Mouse (Mus musculus) midbrain, embryonic 12.5 days (tissue): Measurements from ENCODE around the gene Timp1. TPM values are rescaled to one million over a fixed set of nuclear protein-coding genes. Genes with fewer than 3 reads are reported as not detected.

Experiments
- ATAC-seq: fragments of 200-750 bp; cut with Nextera tagmentation; 2 replicates; pipeline ENCODE4 v1.8.0; 2017; ENCODE audit warnings: low read depth, moderate TSS enrichment, moderate library complexity; ENCODE audit not compliant: low FRiP score
- H3K27ac ChIP-seq: fragments of 300-500 bp; sonication (generic); replicated peaks from 2 replicates; pipeline ENCODE4 v1.5.1; 2016; ENCODE audit warnings: mild to moderate bottlenecking
- H3K27me3 ChIP-seq: fragments of 300-500 bp; sonication (generic); 2 replicates; pipeline ENCODE4 v1.6.1; 2016; ENCODE audit warnings: mild to moderate bottlenecking
- H3K36me3 ChIP-seq: fragments of 300-500 bp; sonication (generic); 2 replicates; pipeline ENCODE4 v1.6.1; 2016
- H3K4me1 ChIP-seq: fragments of 300-500 bp; sonication (generic); 2 replicates; pipeline ENCODE4 v1.6.1; 2016
- H3K4me2 ChIP-seq: fragments of 300-500 bp; sonication (generic); replicated peaks from 2 replicates; pipeline ENCODE4 v1.6.1; 2016; ENCODE audit warnings: mild to moderate bottlenecking, moderate library complexity
- H3K4me3 ChIP-seq: fragments of 300-500 bp; sonication (generic); 2 replicates; pipeline ENCODE4 v1.5.1; 2016; ENCODE audit warnings: mild to moderate bottlenecking
- H3K9ac ChIP-seq: fragments of 300-500 bp; sonication (generic); replicated peaks from 2 replicates; pipeline ENCODE4 v1.6.1; 2016; ENCODE audit warnings: mild to moderate bottlenecking, moderate library complexity
- H3K9me3 ChIP-seq: fragments of 300-500 bp; sonication (generic); 2 replicates; pipeline ENCODE4 v1.6.1; 2016; ENCODE audit warnings: mild to moderate bottlenecking
- WGBS: fragments of 180-500 bp; shearing (Covaris S2); methylation state at CpG from one replicate; pipeline ENCODE4 v1.1.7; 2016; 5-methylcytosine and 5-hydroxymethylcytosine counted together
- polyA plus RNA-seq: library from polyadenylated mRNA; unstranded; fragments of >200 nt; fragmentation: Nextera tagmentation; extraction: Ambion mirVana; gene quantifications from 2 replicates; pipeline ENCODE4 v1.2.1, GENCODE M21; 2016

Gene Timp1
- polyA plus RNA-seq, 1 experiment from 2014 or later: 7.9 TPM

DNA sequence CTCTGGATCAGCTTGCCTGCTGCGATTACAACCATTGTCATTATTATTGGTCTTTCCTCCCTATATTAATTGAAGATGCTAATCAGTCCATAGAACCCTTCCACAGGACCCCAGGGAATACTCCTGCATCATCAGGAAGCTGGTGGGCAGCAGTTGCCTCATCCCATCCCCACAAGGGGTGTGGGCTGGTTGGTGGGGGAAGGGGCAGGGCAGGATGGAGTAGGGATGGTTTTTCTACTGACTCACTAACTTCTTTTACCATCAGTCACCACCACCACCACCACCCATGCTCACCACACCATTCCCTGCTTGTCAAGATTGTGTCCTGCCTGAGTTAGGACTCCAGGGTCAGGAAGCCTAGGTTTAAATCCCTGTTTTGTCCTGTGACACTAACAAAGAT lies 763 bp upstream of the Timp1 start:
- Histone ChIP-seq H3K4me2 (no peak overlapping the region), H3K27ac (no peak overlapping the region), H3K4me1 (no peaks in the 10 kb centered on the region), H3K9me3 (no peaks in the 10 kb centered on the region), H3K27me3 (no peaks in the 10 kb centered on the region), H3K9ac (no peak overlapping the region), H3K36me3 (no peaks in the 10 kb centered on the region), H3K4me3 (no peak overlapping the region)
- ATAC-seq: no peak
- 74% methylated on average over 1 of the region's 1 CpGs for WGBS

DNA sequence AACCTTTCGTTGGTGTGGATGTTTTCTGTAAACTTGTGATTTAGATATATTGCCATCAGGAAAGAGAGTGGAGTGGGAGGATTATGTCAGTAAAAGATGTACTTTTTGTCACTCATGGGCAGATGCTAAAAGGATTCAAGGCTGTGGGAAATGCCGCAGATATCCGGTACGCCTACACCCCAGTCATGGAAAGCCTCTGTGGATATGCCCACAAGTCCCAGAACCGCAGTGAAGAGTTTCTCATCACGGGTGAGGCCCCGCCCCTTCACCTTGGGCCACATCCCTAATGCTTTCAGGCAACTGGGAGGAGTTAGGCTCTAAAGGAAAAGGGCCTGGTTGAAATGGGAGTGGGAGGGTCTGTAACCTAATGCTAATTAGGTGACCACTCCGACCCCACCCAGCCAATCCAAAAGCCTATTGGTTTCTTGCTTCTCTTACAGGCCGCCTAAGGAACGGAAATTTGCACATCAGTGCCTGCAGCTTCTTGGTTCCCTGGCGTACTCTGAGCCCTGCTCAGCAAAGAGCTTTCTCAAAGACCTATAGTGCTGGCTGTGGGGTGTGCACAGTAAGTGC lies 3.0 kb downstream of the Timp1 start:
- no peak for ATAC-seq
- H3K27me3 ChIP-seq: no peaks in the 10 kb centered on the region
- no peaks in the 10 kb centered on the region for H3K9me3 ChIP-seq
- H3K4me1 ChIP-seq: no peaks in the 10 kb centered on the region
- no peak overlapping the region for H3K4me2 ChIP-seq
- H3K36me3 ChIP-seq: no peaks in the 10 kb centered on the region
- WGBS: 37% methylated on average over 11 of the region's 11 CpGs
- no peak overlapping the region for H3K9ac ChIP-seq
- no peak overlapping the region for H3K4me3 ChIP-seq
- no peak overlapping the region for H3K27ac ChIP-seq

DNA sequence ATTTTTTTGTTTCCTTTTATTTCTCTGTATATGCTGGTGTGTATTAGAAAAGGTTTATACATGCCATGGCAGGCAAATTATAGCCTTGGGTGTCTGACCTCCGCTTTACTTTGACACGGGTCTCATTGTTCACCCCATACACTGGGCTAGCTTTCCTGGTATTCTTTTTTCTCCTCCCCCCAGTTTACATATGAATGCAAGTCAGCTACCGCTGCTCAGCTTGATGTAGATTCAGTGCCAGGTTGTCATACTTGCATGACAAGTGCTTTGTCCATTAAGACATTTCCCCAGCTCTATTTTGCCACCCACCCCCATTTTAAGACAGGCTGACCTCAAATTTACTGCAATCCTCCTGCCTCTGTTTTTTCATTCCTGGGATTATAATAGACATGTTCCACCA lies 5.3 kb downstream of the Timp1 start:
- Histone ChIP-seq H3K4me3 (no peak overlapping the region), H3K4me2 (no peak overlapping the region), H3K9ac (no peak overlapping the region), H3K36me3 (no peaks in the 10 kb centered on the region), H3K4me1 (no peaks in the 10 kb centered on the region), H3K27me3 (no peaks in the 10 kb centered on the region), H3K27ac (no peak overlapping the region), H3K9me3 (no peaks in the 10 kb centered on the region)
- no peak; the same call in 1 of the 2 replicates for ATAC-seq
- 35% methylated on average over 3 of the region's 3 CpGs for WGBS

DNA sequence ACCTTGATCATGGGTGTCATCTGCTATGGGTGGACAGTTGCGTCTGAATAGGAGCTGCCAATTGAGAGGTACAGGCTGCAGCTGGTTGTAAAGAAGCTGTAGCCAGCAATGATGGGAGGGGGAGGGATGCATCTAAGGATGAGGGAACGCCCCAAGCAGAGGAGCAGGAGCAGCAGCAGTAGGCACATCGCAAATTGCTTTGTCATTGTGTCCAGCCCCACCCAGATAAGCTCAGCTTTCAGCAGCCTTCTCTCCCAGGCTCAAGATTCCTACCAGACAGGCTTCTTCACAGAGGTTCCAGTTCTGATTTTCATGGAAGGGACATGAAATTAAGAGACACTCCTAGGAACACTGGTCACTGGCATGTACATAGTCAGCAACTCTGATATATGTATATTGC lies 40.1 kb downstream of the Timp1 start:
- no peaks in the 10 kb centered on the region for H3K4me1 ChIP-seq
- no peaks in the 10 kb centered on the region for H3K9me3 ChIP-seq
- no peak overlapping the region for H3K4me2 ChIP-seq
- no peak overlapping the region for H3K4me3 ChIP-seq
- H3K27ac ChIP-seq: no peak overlapping the region
- ATAC-seq: no peak
- H3K27me3 ChIP-seq: no peaks in the 10 kb centered on the region
- WGBS: 33% methylated on average over 3 of the region's 3 CpGs
- no peaks in the 10 kb centered on the region for H3K36me3 ChIP-seq
- no peak overlapping the region for H3K9ac ChIP-seq

DNA sequence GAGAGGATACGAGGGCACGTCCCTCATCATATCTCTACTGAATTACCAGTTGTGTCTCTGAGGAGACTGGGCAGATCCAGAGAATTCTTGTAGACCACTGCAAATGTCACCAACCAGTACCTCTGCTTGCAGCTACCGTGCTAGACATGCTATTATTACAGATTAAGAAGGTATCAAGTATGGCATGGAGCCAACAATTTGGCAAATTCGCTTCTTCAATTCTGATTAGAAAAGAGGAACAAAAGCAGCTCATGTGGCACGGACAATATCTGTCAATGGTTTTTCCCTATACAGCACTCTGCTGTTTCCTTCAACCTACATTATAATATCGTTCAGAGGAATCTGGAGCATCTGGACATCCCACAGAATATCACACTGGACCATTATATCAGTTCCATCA lies 43.8 kb downstream of the Timp1 start:
- WGBS: 87% methylated on average over 6 of the region's 6 CpGs

DNA sequence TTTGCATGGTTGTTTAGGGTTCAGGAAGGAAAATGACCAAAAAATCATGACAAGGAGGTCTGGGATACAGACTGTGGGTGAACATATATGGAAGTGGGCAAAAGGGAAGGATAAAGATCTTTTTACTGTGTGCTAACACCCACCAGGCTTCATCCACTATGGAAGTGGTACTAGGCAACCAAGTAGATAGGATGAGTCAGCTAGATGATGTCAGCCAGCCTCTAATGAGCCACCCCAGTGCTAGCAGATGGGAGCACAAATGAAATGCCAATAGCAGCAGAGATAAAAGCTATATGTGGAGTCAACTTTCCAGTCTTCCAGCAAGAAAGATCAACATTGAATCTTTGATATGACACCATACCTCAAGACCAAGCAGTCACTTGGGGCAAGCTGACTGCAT lies 45.1 kb downstream of the Timp1 start:
- H3K36me3 ChIP-seq: no peaks in the 10 kb centered on the region
- H3K9me3 ChIP-seq: no peaks in the 10 kb centered on the region
- H3K27me3 ChIP-seq: no peaks in the 10 kb centered on the region
- no peak overlapping the region for H3K4me3 ChIP-seq
- H3K4me2 ChIP-seq: no peak overlapping the region
- no peak overlapping the region for H3K9ac ChIP-seq
- no peak overlapping the region for H3K27ac ChIP-seq
- no peaks in the 10 kb centered on the region for H3K4me1 ChIP-seq
- ATAC-seq: no peak

More for the DNA sequence above, 43.8 kb downstream of the Timp1 start:
- no peak overlapping the region for H3K4me2 ChIP-seq
- ATAC-seq: no peak
- no peaks in the 10 kb centered on the region for H3K4me1 ChIP-seq
- no peaks in the 10 kb centered on the region for H3K27me3 ChIP-seq
- H3K36me3 ChIP-seq: no peaks in the 10 kb centered on the region
- no peaks in the 10 kb centered on the region for H3K9me3 ChIP-seq
- no peak overlapping the region for H3K27ac ChIP-seq
- H3K4me3 ChIP-seq: no peak overlapping the region
- H3K9ac ChIP-seq: no peak overlapping the region

DNA sequence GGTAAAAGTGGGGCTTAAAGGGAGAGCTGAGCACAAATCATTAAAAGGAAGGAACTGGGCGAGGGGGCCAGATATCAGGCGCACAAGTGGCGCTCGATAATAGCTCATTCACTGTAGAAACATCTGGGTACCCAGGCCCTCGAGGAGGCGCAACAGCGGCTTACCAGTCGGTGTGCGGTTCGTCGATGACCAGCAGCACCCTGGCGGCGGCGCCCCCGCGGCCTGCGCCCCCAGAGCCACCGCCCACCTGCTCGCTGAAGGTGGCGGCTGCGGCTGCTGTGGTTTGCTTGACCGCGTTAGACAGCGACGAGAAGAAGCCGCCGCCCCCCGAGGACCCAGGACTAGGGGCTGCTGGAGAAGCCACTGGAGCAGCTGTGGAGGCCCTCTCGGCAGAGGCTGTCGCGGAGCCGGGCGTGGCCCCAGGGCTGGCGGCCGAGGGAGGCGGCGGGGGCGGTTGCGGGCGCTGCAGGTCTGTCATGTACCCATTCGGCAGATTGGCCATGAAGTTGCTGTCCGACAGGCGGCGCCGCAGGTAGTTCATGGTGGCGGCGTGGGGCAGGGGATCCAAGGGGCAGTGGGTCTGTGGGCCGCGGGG lies 50.4 kb downstream of the Timp1 start:
- no peaks in the 10 kb centered on the region for H3K4me1 ChIP-seq

DNA sequence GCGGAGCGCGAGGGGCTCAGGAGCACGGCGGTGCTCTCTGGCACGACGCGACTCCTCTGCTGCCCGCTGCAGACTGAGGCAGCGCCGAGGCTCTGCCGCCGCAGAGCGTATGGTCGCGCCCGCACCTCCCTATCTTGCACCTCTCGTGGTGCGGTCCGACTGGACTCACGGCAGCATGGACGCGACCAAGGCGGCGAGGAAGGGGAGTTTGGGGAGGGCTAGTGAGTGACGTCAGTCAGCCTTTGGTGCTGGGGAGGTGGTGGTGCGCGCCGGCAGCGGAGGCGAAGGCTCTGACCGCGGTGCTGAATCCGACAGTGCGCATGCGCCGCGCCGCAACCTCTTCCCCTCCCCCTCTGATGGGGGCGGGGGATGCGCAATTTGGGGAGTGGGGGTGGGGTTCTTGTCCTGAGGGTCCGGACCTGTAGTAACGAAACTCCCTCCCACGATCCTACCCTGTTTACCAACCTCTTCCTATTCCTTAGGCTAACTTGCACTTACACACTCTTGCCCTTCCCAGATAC lies 50.9 kb downstream of the Timp1 start, which contains the start of gene Syn1:
Gene Syn1 (minus strand): TSS at position 161 of the 521 bp plus-strand sequence.
- no peaks in the 10 kb centered on the region for H3K36me3 ChIP-seq
- H3K9ac ChIP-seq: peak within 1 kb of the TSS; percentile 60
- peak; percentile 97 for ATAC-seq
- H3K4me1 ChIP-seq: no peaks in the 10 kb centered on the region
- no peaks in the 10 kb centered on the region for H3K9me3 ChIP-seq
- 18% methylated on average over 40 of the region's 44 CpGs for WGBS
- peak within 1 kb of the TSS; percentile 56 for H3K4me3 ChIP-seq
- H3K27me3 ChIP-seq: no peaks in the 10 kb centered on the region
- peak within 1 kb of the TSS; percentile 59 for H3K4me2 ChIP-seq
- no peak within 1 kb of the TSS; the same call in 1 of the 2 replicates for H3K27ac ChIP-seq

More for the DNA sequence above, 50.4 kb downstream of the Timp1 start:
- peak; percentile 72 for ATAC-seq
- Histone ChIP-seq H3K4me3 (peak overlapping the region; percentile 56), H3K9ac (peak overlapping the region; percentile 60), H3K27ac (no peak overlapping the region; the same call in 1 of the 2 replicates), H3K4me2 (peak overlapping the region; percentile 59), H3K27me3 (no peaks in the 10 kb centered on the region), H3K36me3 (no peaks in the 10 kb centered on the region), H3K9me3 (no peaks in the 10 kb centered on the region)
- 24% methylated on average over 46 of the region's 49 CpGs for WGBS

DNA sequence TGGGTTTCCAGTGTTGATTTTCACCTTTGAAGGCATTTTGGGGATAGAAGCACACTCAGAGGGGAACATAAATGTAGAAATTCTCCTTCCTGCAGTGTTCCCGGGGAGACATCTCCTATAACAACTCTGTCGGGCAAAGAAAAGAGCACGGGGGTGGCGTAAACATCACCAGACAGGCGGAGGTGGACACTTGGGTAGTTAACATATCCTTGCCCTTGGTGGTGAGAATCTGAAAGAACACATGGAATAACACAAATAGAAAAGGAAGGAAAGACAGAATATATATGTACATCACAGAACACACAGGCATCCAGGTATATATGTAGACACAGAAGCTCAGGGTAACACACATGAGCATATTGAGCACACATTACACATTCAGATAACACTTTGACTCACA lies 51.4 kb downstream of the Timp1 start:
- no peak overlapping the region for H3K27ac ChIP-seq
- WGBS: 35% methylated on average over 5 of the region's 5 CpGs
- no peaks in the 10 kb centered on the region for H3K27me3 ChIP-seq
- peak overlapping the region; percentile 59 for H3K4me2 ChIP-seq
- no peaks in the 10 kb centered on the region for H3K9me3 ChIP-seq
- peak overlapping the region; percentile 56 for H3K4me3 ChIP-seq
- no peak overlapping the region for H3K9ac ChIP-seq
- H3K36me3 ChIP-seq: no peaks in the 10 kb centered on the region
- no peak for ATAC-seq
- H3K4me1 ChIP-seq: no peaks in the 10 kb centered on the region

DNA sequence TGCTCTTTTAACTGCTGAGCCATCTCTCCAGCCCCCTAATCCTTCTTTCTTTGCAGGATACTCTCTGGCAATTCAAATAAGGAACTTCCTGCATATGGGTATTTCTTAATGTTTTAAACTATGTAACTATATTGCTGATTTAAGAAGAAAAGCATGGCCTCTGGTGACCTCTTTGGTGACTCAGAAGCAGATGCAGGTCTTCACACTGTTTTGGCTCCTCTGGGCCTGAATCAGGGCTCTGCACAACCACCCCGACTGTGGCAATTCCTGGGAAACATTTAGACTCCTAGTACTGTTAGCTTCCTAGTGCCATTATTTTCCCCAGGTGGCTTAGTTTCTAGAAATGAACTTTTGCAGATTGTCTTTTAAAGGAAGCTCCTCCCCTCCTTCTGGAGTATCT lies 53.5 kb downstream of the Timp1 start:
- Histone ChIP-seq H3K4me1 (no peaks in the 10 kb centered on the region), H3K4me2 (no peak overlapping the region), H3K4me3 (no peak overlapping the region), H3K36me3 (0 out of 2 replicates have a peak, but pooled peaks cover 10% of the 10 kb centered on the region), H3K27me3 (no peaks in the 10 kb centered on the region), H3K9me3 (no peaks in the 10 kb centered on the region), H3K9ac (no peak overlapping the region), H3K27ac (no peak overlapping the region)
- 80% methylated on average over 1 of the region's 1 CpGs for WGBS
- no peak for ATAC-seq
